Mouse (Mus musculus) G1E (cell line): Measurements from ENCODE around the gene Wfs1.

Experiments
- CTCF ChIP-seq: IDR thresholded peaks from 2 replicates; pipeline ENCODE4 v1.5.1; 2012; ENCODE audit warnings: low read depth, low read length, inconsistent platforms, mixed read lengths
- GATA1 ChIP-seq: IDR thresholded peaks from 2 replicates; pipeline ENCODE4 v1.6.1; 2012; ENCODE audit warnings: borderline replicate concordance, low read length, inconsistent platforms, mixed read lengths
- POLR2AphosphoS5 ChIP-seq: IDR thresholded peaks from 2 replicates; pipeline ENCODE4 v1.6.1; 2012; ENCODE audit warnings: low read depth, low read length, inconsistent platforms; ENCODE audit not compliant: insufficient replicate concordance
- TAL1 ChIP-seq: conservative IDR thresholded peaks from 2 replicates; pipeline ENCODE4 v1.6.1; 2012; ENCODE audit warnings: low read depth, low read length, inconsistent platforms, mixed read lengths

DNA sequence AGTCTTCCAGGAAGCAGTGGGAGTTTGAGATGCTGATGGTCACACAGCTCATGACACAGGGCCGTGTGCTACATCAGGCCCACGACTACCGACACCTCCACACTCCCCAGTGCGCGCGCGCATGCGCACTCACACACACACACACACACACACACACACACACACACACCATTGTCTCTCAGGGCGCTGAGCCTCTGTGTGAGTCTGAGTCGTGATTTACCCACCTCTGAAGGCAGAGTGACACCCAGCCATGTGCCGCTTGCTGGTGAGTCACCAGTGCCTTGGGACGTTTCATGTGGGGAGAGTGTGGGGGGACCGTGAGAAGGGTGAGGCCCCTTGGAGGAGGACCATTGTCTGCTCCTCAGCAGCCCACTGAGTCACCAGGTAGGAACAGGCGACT is 7.4 kb upstream of the Wfs1 start:
- no peak for TF ChIP-seq CTCF
- no peak for TF ChIP-seq POLR2AphosphoS5
- TF ChIP-seq TAL1: no peak
- no peak for TF ChIP-seq GATA1
